Mouse (Mus musculus) embryonic stem cell, embryonic (primary cell): ENCODE data around the gene Traf3ip1.

Source experiments
- CTCF ChIA-PET, 4 experiments: fragments of 300-600 bp in 2 of 4; fragments of 350-600 bp in 2 of 4; sonication (Branson Sonifier 250); formaldehyde crosslinking; loops; one replicate each; lab custom pipeline; 2022; ENCODE audit warnings: inconsistent platforms in 2 of 4; lab: Charles Lee
- POLR2A ChIA-PET, 4 experiments: fragments of 300-600 bp in 2 of 4; fragments of 350-600 bp in 2 of 4; sonication (Branson Sonifier 250); formaldehyde crosslinking; loops; one replicate each; lab custom pipeline; 2022; ENCODE audit warnings: antibody characterized with exemption in 4 of 4, inconsistent platforms in 1 of 4; lab: Charles Lee

Gene Traf3ip1

GRCm38 (mm10) chr1:91540271-91540826 lies 45.9 kb downstream of the Traf3ip1 start, which contains the start of gene Asb1:
Asb1 (plus strand) TSS chr1:91540544.
- ChIA-PET POLR2A (interaction anchor here in 2 of 4 experiments (0.7 to 2.0 kb wide), 12 partner anchors 10 to 933 kb away, joined by 3 to 10 read pairs (median 4); partner anchors contain the start of gene Ndufa10 (in 1 of the 2)), CTCF (interaction anchor here in 2 of 4 experiments (0.8 to 1.1 kb wide), 2 partner anchors 26 to 95 kb away, joined by 3 to 5 read pairs; no protein-coding TSS in a partner anchor)

- POLR2A ChIA-PET, result interaction anchor here in 3 of 4 experiments (0.7 to 2.0 kb wide), 10 partner anchors 9 to 933 kb away, joined by 3 to 10 read pairs (median 5); partner anchors contain the start of gene Ndufa10 (in 1 of the 3)
Observed at GRCm38 (mm10) chr1:91541042-91541592, 46.7 kb downstream of the Traf3ip1 start.

GRCm38 (mm10) chr1:91543974-91544373 lies 49.5 kb downstream of the Traf3ip1 start:
- CTCF ChIA-PET, result no interaction called here

More at GRCm38 (mm10) chr1:91541042-91541592, 46.7 kb downstream of the Traf3ip1 start:
- CTCF ChIA-PET, result no interaction called here

GRCm38 (mm10) chr1:91545226-91545625 lies 50.8 kb downstream of the Traf3ip1 start:
- ChIA-PET CTCF (no interaction called here), POLR2A (interaction anchor here in 1 of 4 experiments (1.0 to 2.4 kb wide), 2 partner anchors 8 to 10 kb away, joined by 3 to 10 read pairs; no protein-coding TSS in a partner anchor)

More at GRCm38 (mm10) chr1:91543974-91544373, 49.5 kb downstream of the Traf3ip1 start:
- POLR2A ChIA-PET, result interaction anchor here in 1 of 4 experiments (2.4 kb wide), 1 partner anchor 9 kb away, joined by 10 read pairs; no protein-coding TSS in a partner anchor

GRCm38 (mm10) chr1:91547567-91547966 lies 53.1 kb downstream of the Traf3ip1 start:
- ChIA-PET CTCF (interaction anchor here in 2 of 4 experiments (1.2 to 2.0 kb wide), 4 partner anchors 8 to 14 kb away, joined by 4 to 5 read pairs (median 4); no protein-coding TSS in a partner anchor), POLR2A (interaction anchor here in 2 of 4 experiments (1.3 to 2.9 kb wide), 5 partner anchors 9 to 14 kb away, joined by 3 to 14 read pairs (median 6); no protein-coding TSS in a partner anchor)

- ChIA-PET CTCF (interaction anchor here in 1 of 4 experiments (0.6 kb wide), 1 partner anchor 727 kb away, joined by 4 read pairs; no protein-coding TSS in a partner anchor), POLR2A (no interaction called here)
Observed at GRCm38 (mm10) chr1:91549073-91549472, 54.6 kb downstream of the Traf3ip1 start.

GRCm38 (mm10) chr1:91557099-91557498 lies 62.7 kb downstream of the Traf3ip1 start:
- ChIA-PET POLR2A (interaction anchor here in 1 of 4 experiments (0.6 to 1.6 kb wide), 3 partner anchors 10 to 301 kb away, joined by 3 to 6 read pairs (median 6); no protein-coding TSS in a partner anchor), CTCF (no interaction called here)

GRCm38 (mm10) chr1:91561226-91561625 lies 66.8 kb downstream of the Traf3ip1 start:
- POLR2A ChIA-PET, result interaction anchor here in 2 of 4 experiments (0.5 to 2.1 kb wide), 3 partner anchors 20 to 508 kb away, joined by 3 to 6 read pairs (median 3); no protein-coding TSS in a partner anchor

GRCm38 (mm10) chr1:91562977-91563590 lies 68.6 kb downstream of the Traf3ip1 start:
- POLR2A ChIA-PET, result no interaction called here
- CTCF ChIA-PET, result no interaction called here

More at GRCm38 (mm10) chr1:91561226-91561625, 66.8 kb downstream of the Traf3ip1 start:
- CTCF ChIA-PET, result interaction anchor here in 1 of 4 experiments (0.6 kb wide), 1 partner anchor 195 kb away, joined by 4 read pairs; no protein-coding TSS in a partner anchor

GRCm38 (mm10) chr1:91564004-91564403 lies 69.6 kb downstream of the Traf3ip1 start:
- ChIA-PET CTCF (interaction anchor here in 1 of 4 experiments (1.1 kb wide), 1 partner anchor 37 kb away, joined by 3 read pairs; no protein-coding TSS in a partner anchor), POLR2A (interaction anchor here in 1 of 4 experiments (0.9 kb wide), 1 partner anchor 30 kb away, joined by 3 read pairs; no protein-coding TSS in a partner anchor)

- ChIA-PET POLR2A (interaction anchor here in 2 of 4 experiments (0.6 to 0.9 kb wide), 2 partner anchors 30 to 37 kb away, joined by 3 read pairs; no protein-coding TSS in a partner anchor), CTCF (interaction anchor here in 1 of 4 experiments (1.1 kb wide), 1 partner anchor 36 kb away, joined by 3 read pairs; no protein-coding TSS in a partner anchor)
Observed at GRCm38 (mm10) chr1:91564598-91564997, 70.2 kb downstream of the Traf3ip1 start.

- CTCF ChIA-PET, result no interaction called here
Observed at GRCm38 (mm10) chr1:91567269-91567668, 72.8 kb downstream of the Traf3ip1 start.

GRCm38 (mm10) chr1:91572458-91572857 lies 78.0 kb downstream of the Traf3ip1 start:
- CTCF ChIA-PET, result interaction anchor here in 2 of 4 experiments (0.7 to 1.0 kb wide), 2 partner anchors 193 to 302 kb away, joined by 4 to 5 read pairs; no protein-coding TSS in a partner anchor

More at GRCm38 (mm10) chr1:91567269-91567668, 72.8 kb downstream of the Traf3ip1 start:
- POLR2A ChIA-PET, result interaction anchor here in 2 of 4 experiments (0.7 to 1.3 kb wide), 2 partner anchors 29 to 33 kb away, joined by 3 read pairs; no protein-coding TSS in a partner anchor

GRCm38 (mm10) chr1:91574208-91574607 lies 79.8 kb downstream of the Traf3ip1 start:
- ChIA-PET CTCF (interaction anchor here in 2 of 4 experiments (0.6 to 2.2 kb wide), 11 partner anchors 10 to 304 kb away, joined by 3 to 10 read pairs (median 3); no protein-coding TSS in a partner anchor), POLR2A (interaction anchor here in 1 of 4 experiments (0.6 kb wide), 1 partner anchor 229 kb away, joined by 4 read pairs; no protein-coding TSS in a partner anchor)

More at GRCm38 (mm10) chr1:91572458-91572857, 78.0 kb downstream of the Traf3ip1 start:
- POLR2A ChIA-PET, result interaction anchor here in 1 of 4 experiments (0.7 kb wide), 1 partner anchor 23 kb away, joined by 3 read pairs; no protein-coding TSS in a partner anchor

GRCm38 (mm10) chr1:91577883-91578517 lies 83.6 kb downstream of the Traf3ip1 start:
- ChIA-PET POLR2A (no interaction called here), CTCF (interaction anchor here in 2 of 4 experiments (0.6 to 1.4 kb wide), 3 partner anchors 23 to 319 kb away, joined by 3 to 6 read pairs (median 5); no protein-coding TSS in a partner anchor)
